Mouse (Mus musculus): Measurements from ENCODE around the gene Spns1. TPM values are rescaled to one million over a fixed set of nuclear protein-coding genes. Genes with fewer than 3 reads are reported as not detected.

The Spns1 gene
- polyA plus RNA-seq, 2 experiments: 47.0 to 158 TPM

GRCm38 (mm10) chr7:126353994-126354365, 23.3 kb downstream of the Spns1 start:
- no peak for ATAC-seq (ENCODE audit: low FRiP score, low read depth)
- no peak overlapping the region for H3K4me2 ChIP-seq (replicated peaks; ENCODE audit: low read depth, low read length, severe bottlenecking)
- H3K27me3 ChIP-seq (ENCODE audit: control insufficient read depth, insufficient read depth, low read length): no peaks in the 10 kb centered on the region
- 88% methylated on average over 3 of the region's 3 CpGs for WGBS
- no peak overlapping the region for H3K27ac ChIP-seq (replicated peaks; ENCODE audit: low read depth, low read length)
- H3K9ac ChIP-seq (ENCODE audit: low read depth, low read length, severe bottlenecking): no peak overlapping the region
- no peak for DNase-seq (ENCODE audit: low spot score)
- H3K36me3 ChIP-seq (ENCODE audit: control insufficient read depth, insufficient read depth, low read length): no peaks in the 10 kb centered on the region
- H3K9me3 ChIP-seq (ENCODE audit: control insufficient read depth, low read length): no peaks in the 10 kb centered on the region
- no peaks in the 10 kb centered on the region for H3K4me1 ChIP-seq (ENCODE audit: control insufficient read depth, insufficient read depth, low read length)
- no peak overlapping the region for H3K4me3 ChIP-seq (replicated peaks; ENCODE audit: low read length)
- TF ChIP-seq POLR2A (IDR thresholded peaks at IDR 0.05; ENCODE audit: borderline replicate concordance, extremely low read depth, insufficient read depth, insufficient read length): no peak

GRCm38 (mm10) chr7:126353251-126353993, 23.8 kb downstream of the Spns1 start:
- H3K27me3 ChIP-seq (ENCODE audit: control insufficient read depth, insufficient read depth, low read length): no peaks in the 10 kb centered on the region
- H3K4me1 ChIP-seq (ENCODE audit: control insufficient read depth, insufficient read depth, low read length): no peaks in the 10 kb centered on the region
- 55% methylated on average over 11 of the region's 11 CpGs for WGBS
- DNase-seq (ENCODE audit: low spot score): no peak
- no peak for TF ChIP-seq POLR2A (IDR thresholded peaks at IDR 0.05; ENCODE audit: borderline replicate concordance, extremely low read depth, insufficient read depth, insufficient read length)
- H3K4me3 ChIP-seq (replicated peaks; ENCODE audit: low read length): no peak overlapping the region
- ATAC-seq (ENCODE audit: low FRiP score, low read depth): no peak
- no peaks in the 10 kb centered on the region for H3K9me3 ChIP-seq (ENCODE audit: control insufficient read depth, low read length)
- H3K9ac ChIP-seq (ENCODE audit: low read depth, low read length, severe bottlenecking): no peak overlapping the region
- H3K27ac ChIP-seq (replicated peaks; ENCODE audit: low read depth, low read length): no peak overlapping the region
- H3K4me2 ChIP-seq (replicated peaks; ENCODE audit: low read depth, low read length, severe bottlenecking): no peak overlapping the region
- H3K36me3 ChIP-seq (ENCODE audit: control insufficient read depth, insufficient read depth, low read length): no peaks in the 10 kb centered on the region

- no peaks in the 10 kb centered on the region for H3K27me3 ChIP-seq (ENCODE audit: control insufficient read depth, insufficient read depth, low read length)
- H3K9ac ChIP-seq (ENCODE audit: low read depth, low read length, severe bottlenecking): no peak overlapping the region
- DNase-seq (ENCODE audit: low spot score) (no peak), ATAC-seq (ENCODE audit: low FRiP score, low read depth) (no peak)
- no peaks in the 10 kb centered on the region for H3K4me1 ChIP-seq (ENCODE audit: control insufficient read depth, insufficient read depth, low read length)
- H3K27ac ChIP-seq (replicated peaks; ENCODE audit: low read depth, low read length): no peak overlapping the region
- H3K4me2 ChIP-seq (replicated peaks; ENCODE audit: low read depth, low read length, severe bottlenecking): no peak overlapping the region
- H3K4me3 ChIP-seq (replicated peaks; ENCODE audit: low read length): no peak overlapping the region
- H3K9me3 ChIP-seq (ENCODE audit: control insufficient read depth, low read length): no peaks in the 10 kb centered on the region
- WGBS: 56% methylated on average over 10 of the region's 10 CpGs
- H3K36me3 ChIP-seq (ENCODE audit: control insufficient read depth, insufficient read depth, low read length): no peaks in the 10 kb centered on the region
- no peak for TF ChIP-seq POLR2A (IDR thresholded peaks at IDR 0.05; ENCODE audit: borderline replicate concordance, extremely low read depth, insufficient read depth, insufficient read length)
Observed at GRCm38 (mm10) chr7:126351419-126351951, 25.8 kb downstream of the Spns1 start.

- DNase-seq (ENCODE audit: low spot score) (no peak), ATAC-seq (ENCODE audit: low FRiP score, low read depth) (no peak)
- no peak overlapping the region for H3K9ac ChIP-seq (ENCODE audit: low read depth, low read length, severe bottlenecking)
- H3K9me3 ChIP-seq (ENCODE audit: control insufficient read depth, low read length): no peaks in the 10 kb centered on the region
- 62% methylated on average over 20 of the region's 20 CpGs for WGBS
- H3K4me1 ChIP-seq (ENCODE audit: control insufficient read depth, insufficient read depth, low read length): no peaks in the 10 kb centered on the region
- H3K27me3 ChIP-seq (ENCODE audit: control insufficient read depth, insufficient read depth, low read length): no peaks in the 10 kb centered on the region
- H3K36me3 ChIP-seq (ENCODE audit: control insufficient read depth, insufficient read depth, low read length): no peaks in the 10 kb centered on the region
- no peak overlapping the region for H3K27ac ChIP-seq (replicated peaks; ENCODE audit: low read depth, low read length)
- no peak for TF ChIP-seq POLR2A (IDR thresholded peaks at IDR 0.05; ENCODE audit: borderline replicate concordance, extremely low read depth, insufficient read depth, insufficient read length)
- H3K4me3 ChIP-seq (replicated peaks; ENCODE audit: low read length): no peak overlapping the region
- H3K4me2 ChIP-seq (replicated peaks; ENCODE audit: low read depth, low read length, severe bottlenecking): no peak overlapping the region
Observed at GRCm38 (mm10) chr7:126350748-126351418, 26.4 kb downstream of the Spns1 start.

- Histone ChIP-seq H3K36me3 (ENCODE audit: control insufficient read depth, insufficient read depth, low read length) (no peaks in the 10 kb centered on the region), H3K4me3 (replicated peaks; ENCODE audit: low read length) (no peak overlapping the region), H3K9me3 (ENCODE audit: control insufficient read depth, low read length) (no peaks in the 10 kb centered on the region), H3K4me2 (replicated peaks; ENCODE audit: low read depth, low read length, severe bottlenecking) (no peak overlapping the region), H3K9ac (ENCODE audit: low read depth, low read length, severe bottlenecking) (no peak overlapping the region), H3K27ac (replicated peaks; ENCODE audit: low read depth, low read length) (no peak overlapping the region), H3K27me3 (ENCODE audit: control insufficient read depth, insufficient read depth, low read length) (no peaks in the 10 kb centered on the region), H3K4me1 (ENCODE audit: control insufficient read depth, insufficient read depth, low read length) (no peaks in the 10 kb centered on the region)
- TF ChIP-seq POLR2A (IDR thresholded peaks at IDR 0.05; ENCODE audit: borderline replicate concordance, extremely low read depth, insufficient read depth, insufficient read length): no peak
- no peak for ATAC-seq (ENCODE audit: low FRiP score, low read depth)
- WGBS: 72% methylated on average over 8 of the region's 8 CpGs
- DNase-seq (ENCODE audit: low spot score): no peak
Observed at GRCm38 (mm10) chr7:126348293-126348692, 29.0 kb downstream of the Spns1 start.

All from limb, embryonic 14.5 days (tissue).